ENCODE assay signal across 8 mouse cellular contexts in genomic region chr6:136847790-136848189, GRCm38 (mm10). TPM values are rescaled to one million over a fixed set of nuclear protein-coding genes. Genes with fewer than 3 reads are reported as not detected.
DNase-seq lines count a peak whose midpoint lies in the region; ATAC-seq and TF ChIP-seq lines count a peak whose summit lies in the region.

No protein-coding gene starts in this region.

- TF ChIP-seq CTCF in E14TG2a.4 (conservative IDR thresholded peaks at IDR 0.05; ENCODE audit: low read length) = peak; percentile 71

- no peak overlapping the region for H3K4me3 ChIP-seq in kidney, embryonic 16.5 days (ENCODE audit: low read length)
- no peak overlapping the region for H3K4me3 ChIP-seq in E14TG2a.4 (replicated peaks; ENCODE audit: low read length)
- H3K4me3 ChIP-seq in heart, embryonic 10.5 days = no peak overlapping the region
- H3K4me3 ChIP-seq in limb, embryonic 11.5 days (ENCODE audit: low read depth, low read length) = no peak overlapping the region

- 29% methylated on average over 2 of the region's 2 CpGs for WGBS in kidney, embryonic 16.5 days
- WGBS in heart, embryonic 10.5 days = 31% methylated on average over 2 of the region's 2 CpGs
- WGBS in limb, embryonic 11.5 days = 32% methylated on average over 2 of the region's 2 CpGs

- H3K27me3 ChIP-seq in kidney, embryonic 16.5 days (ENCODE audit: insufficient read depth, low read length) = no peaks in the 10 kb centered on the region
- H3K27me3 ChIP-seq in E14TG2a.4 (ENCODE audit: insufficient read depth, low read length) = no peaks in the 10 kb centered on the region
- no peaks in the 10 kb centered on the region for H3K27me3 ChIP-seq in heart, embryonic 10.5 days (ENCODE audit: insufficient read depth, poor library complexity, severe bottlenecking)
- H3K27me3 ChIP-seq in limb, embryonic 11.5 days (ENCODE audit: control insufficient read depth, insufficient read depth, low read length) = no peaks in the 10 kb centered on the region

- no peak overlapping the region for H3K27ac ChIP-seq in kidney, embryonic 16.5 days (ENCODE audit: low read length)
- no peak overlapping the region for H3K27ac ChIP-seq in heart, embryonic 10.5 days
- no peak overlapping the region for H3K27ac ChIP-seq in limb, embryonic 11.5 days (replicated peaks; ENCODE audit: low read depth, low read length)

- ATAC-seq in kidney, embryonic 16.5 days (ENCODE audit: low FRiP score, low TSS enrichment) = no peak
- ATAC-seq in limb, embryonic 11.5 days (ENCODE audit: insufficient number of reproducible peaks, low FRiP score, low TSS enrichment, low read depth) = no peak
- ATAC-seq in neutrophil, adult 5-6 weeks (ENCODE audit: extremely low read depth, insufficient number of reproducible peaks, low FRiP score, poor library complexity, severe bottlenecking) = peak; percentile 71

- H3K9me3 ChIP-seq in kidney, embryonic 16.5 days (ENCODE audit: low read length) = no peaks in the 10 kb centered on the region
- no peaks in the 10 kb centered on the region for H3K9me3 ChIP-seq in E14TG2a.4 (ENCODE audit: low read length)
- H3K9me3 ChIP-seq in heart, embryonic 10.5 days = no peaks in the 10 kb centered on the region
- H3K9me3 ChIP-seq in limb, embryonic 11.5 days (ENCODE audit: control insufficient read depth, low read length) = no peaks in the 10 kb centered on the region

- no peak overlapping the region for H3K4me2 ChIP-seq in kidney, embryonic 16.5 days (replicated peaks; ENCODE audit: low read depth, low read length)
- H3K4me2 ChIP-seq in limb, embryonic 11.5 days (ENCODE audit: low read depth, severe bottlenecking) = no peak overlapping the region

- no peaks in the 10 kb centered on the region for H3K36me3 ChIP-seq in kidney, embryonic 16.5 days (ENCODE audit: insufficient read depth, low read length)
- no peaks in the 10 kb centered on the region for H3K36me3 ChIP-seq in E14TG2a.4 (ENCODE audit: insufficient read depth, low read length)
- H3K36me3 ChIP-seq in heart, embryonic 10.5 days = peaks cover 12% of the 10 kb centered on the region
- no peaks in the 10 kb centered on the region for H3K36me3 ChIP-seq in limb, embryonic 11.5 days (ENCODE audit: control insufficient read depth, insufficient read depth, low read length)

- H3K4me1 ChIP-seq in kidney, embryonic 16.5 days (ENCODE audit: insufficient read depth, low read length) = peaks cover 4% of the 10 kb centered on the region
- peaks cover 5% of the 10 kb centered on the region for H3K4me1 ChIP-seq in E14TG2a.4 (replicated peaks; ENCODE audit: low read depth, low read length)
- H3K4me1 ChIP-seq in heart, embryonic 10.5 days = peaks cover 6% of the 10 kb centered on the region
- H3K4me1 ChIP-seq in limb, embryonic 11.5 days (ENCODE audit: control insufficient read depth, insufficient read depth, low read length) = peaks cover 4% of the 10 kb centered on the region; the same call in 1 of the 2 replicates

- peak; percentile 43 for DNase-seq in kidney, adult 11 months
- DNase-seq in adrenal gland, postnatal 14 days = peak; percentile 83
- DNase-seq in heart, embryonic 10.5 days (ENCODE audit: low spot score) = peak; percentile 87
- peak; percentile 68 for DNase-seq in limb, embryonic 11.5 days (ENCODE audit: low spot score)
- peak; percentile 70 for DNase-seq in urinary bladder, postnatal 25 days (ENCODE audit: low spot score)

- no peak overlapping the region for H3K9ac ChIP-seq in kidney, embryonic 16.5 days (replicated peaks; ENCODE audit: low read length)
- no peak overlapping the region for H3K9ac ChIP-seq in limb, embryonic 11.5 days (ENCODE audit: low read length)

RNA-seq across cellular contexts. Expression of gene Art4, which starts 9.7 kb away (rescaled TPM):
- 5.6 and 6.4 TPM in 2 replicates for polyA plus RNA-seq in kidney, embryonic 16.5 days (2015; fragmentation: Nextera tagmentation; extraction: Ambion mirVana)
- 6.0 and 7.4 TPM in 2 replicates for total RNA-seq in adrenal gland, postnatal 14 days (2021)
- polyA plus RNA-seq in heart, embryonic 10.5 days (2016; fragmentation: Nextera tagmentation; extraction: Ambion mirVana) = 12.8 and 15.8 TPM in 2 replicates
- 1.2 and 2.3 TPM in 2 replicates for polyA plus RNA-seq in limb, embryonic 11.5 days (2014; fragmentation: Nextera tagmentation; extraction: Ambion mirVana)
- total RNA-seq in neutrophil, adult 5-6 weeks (2017) = 1.9 and 2.8 TPM in 2 replicates

RNA-seq across cellular contexts. Expression of gene Smco3, which starts 12.5 kb away (rescaled TPM):
- polyA plus RNA-seq in kidney, embryonic 16.5 days (2015; fragmentation: Nextera tagmentation; extraction: Ambion mirVana) = 2.4 and 2.5 TPM in 2 replicates
- total RNA-seq in adrenal gland, postnatal 14 days (2021) = 0.22 and 0.38 TPM in 2 replicates
- not detected in 2 replicates for polyA plus RNA-seq in heart, embryonic 10.5 days (2016; fragmentation: Nextera tagmentation; extraction: Ambion mirVana)
- not detected in 2 replicates for polyA plus RNA-seq in limb, embryonic 11.5 days (2014; fragmentation: Nextera tagmentation; extraction: Ambion mirVana)
- 0.35 TPM in 1 of 2 replicates, not detected in the other for total RNA-seq in neutrophil, adult 5-6 weeks (2017)

RNA-seq across cellular contexts. Expression of gene Wbp11, which starts 19.8 kb away (rescaled TPM):
- 110 and 122 TPM in 2 replicates for polyA plus RNA-seq in kidney, embryonic 16.5 days (2015; fragmentation: Nextera tagmentation; extraction: Ambion mirVana)
- 73.4 and 79.6 TPM in 2 replicates for total RNA-seq in adrenal gland, postnatal 14 days (2021)
- 111 and 120 TPM in 2 replicates for polyA plus RNA-seq in heart, embryonic 10.5 days (2016; fragmentation: Nextera tagmentation; extraction: Ambion mirVana)
- 169 and 183 TPM in 2 replicates for polyA plus RNA-seq in limb, embryonic 11.5 days (2014; fragmentation: Nextera tagmentation; extraction: Ambion mirVana)
- total RNA-seq in neutrophil, adult 5-6 weeks (2017) = 90.1 and 103 TPM in 2 replicates

RNA-seq across cellular contexts. Expression of gene BC049715, which starts 20.4 kb away (rescaled TPM):
- polyA plus RNA-seq in kidney, embryonic 16.5 days (2015; fragmentation: Nextera tagmentation; extraction: Ambion mirVana) = 1.6 and 1.9 TPM in 2 replicates
- 0.38 and 1.1 TPM in 2 replicates for total RNA-seq in adrenal gland, postnatal 14 days (2021)
- polyA plus RNA-seq in heart, embryonic 10.5 days (2016; fragmentation: Nextera tagmentation; extraction: Ambion mirVana) = 2.4 and 2.7 TPM in 2 replicates
- polyA plus RNA-seq in limb, embryonic 11.5 days (2014; fragmentation: Nextera tagmentation; extraction: Ambion mirVana) = 1.8 and 2.7 TPM in 2 replicates
- 4.2 and 6.3 TPM in 2 replicates for total RNA-seq in neutrophil, adult 5-6 weeks (2017)

RNA-seq across cellular contexts. Expression of gene Mgp, which starts 27.8 kb away (rescaled TPM):
- polyA plus RNA-seq in kidney, embryonic 16.5 days (2015; fragmentation: Nextera tagmentation; extraction: Ambion mirVana) = 226 and 274 TPM in 2 replicates
- total RNA-seq in adrenal gland, postnatal 14 days (2021) = 177 and 231 TPM in 2 replicates
- 10.7 and 12.2 TPM in 2 replicates for polyA plus RNA-seq in heart, embryonic 10.5 days (2016; fragmentation: Nextera tagmentation; extraction: Ambion mirVana)
- polyA plus RNA-seq in limb, embryonic 11.5 days (2014; fragmentation: Nextera tagmentation; extraction: Ambion mirVana) = 10.4 and 14.1 TPM in 2 replicates
- total RNA-seq in neutrophil, adult 5-6 weeks (2017) = not detected in 2 replicates
